In the genomic region with DNA sequence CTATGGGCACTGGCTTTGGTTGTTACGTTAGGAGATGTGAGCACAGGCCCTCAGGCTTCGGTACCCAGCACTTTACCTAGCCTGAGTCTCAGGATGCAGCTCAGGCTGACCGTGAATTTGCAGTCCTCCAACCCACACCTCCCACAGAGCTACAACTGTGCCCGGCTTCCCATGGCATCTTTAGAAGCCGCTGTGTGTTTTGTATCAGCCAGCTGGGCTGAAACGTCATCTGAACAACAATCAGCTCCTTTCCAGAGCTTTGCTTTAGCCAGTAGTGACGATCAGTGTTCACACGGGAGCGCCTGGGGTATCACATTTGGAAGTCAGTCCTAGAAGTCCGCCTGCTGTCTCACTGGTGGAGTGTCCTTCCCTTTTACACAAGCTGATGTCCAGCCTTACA, we compare ENCODE assay signal across 17 mouse cellular contexts. TPM values are rescaled to one million over a fixed set of nuclear protein-coding genes. Genes with fewer than 3 reads are reported as not detected.
"Had no signal": no experiment of that assay in that cellular context is flagged by ENCODE, and none has a peak within 500 bp of the region (broad histone marks: within the 10 kb centered on the region; RNA-seq: fewer than 3 reads in every experiment).

No protein-coding gene starts in this region.

- DNase-seq: kidney, adult 8-10 months; kidney, postnatal 25 days; liver; liver, embryonic 13.5 days; liver, postnatal 0 days; lung, postnatal 14 days; right cerebral cortex, postnatal 14 days; thymus, postnatal 4 days had no signal

- H3K4me3 ChIP-seq: liver, embryonic 13.5 days; lung, embryonic 15.5 days; megakaryocyte, embryonic 14.5 days; midbrain, embryonic 15.5 days; neural tube, embryonic 12.5 days had no signal

- H3K27ac ChIP-seq: liver, embryonic 13.5 days; lung, embryonic 15.5 days; macrophage; midbrain, embryonic 15.5 days; neural tube, embryonic 12.5 days; stomach, postnatal 0 days had no signal

- ATAC-seq: inflammation-experienced regulatory T-cells, adult 6 months; intestine, postnatal 0 days; liver, postnatal 0 days; midbrain, embryonic 15.5 days had no signal

RNA-seq across cellular contexts. Expression of gene 1700088E04Rik, which starts 37.8 kb away (rescaled TPM):
- total RNA-seq: monocyte, adult 5-6 weeks had no signal
